Mouse (Mus musculus) MEL (cell line): ENCODE results near the gene A330070K13Rik.

Source experiments
- EP300 ChIP-seq, 2 experiments: IDR thresholded peaks; 2 replicates each; pipeline ENCODE4 v1.6.1; 2011; ENCODE audit warnings: improper control_type of control experiment in 2 of 2, low read length in 2 of 2, low read depth in 1 of 2, mild to moderate bottlenecking in 1 of 2
- GATA1 ChIP-seq: IDR thresholded peaks from 2 replicates; pipeline ENCODE4 v1.6.1; 2011; ENCODE audit warnings: low read depth, low read length, improper control_type of control experiment
- MAX ChIP-seq: IDR thresholded peaks from 2 replicates; pipeline ENCODE4 v1.6.1; 2011; ENCODE audit warnings: low read length, improper control_type of control experiment
- NELFE ChIP-seq: IDR thresholded peaks from 2 replicates; pipeline ENCODE4 v1.6.1; 2011; ENCODE audit warnings: low read depth, low read length, improper control_type of control experiment
- POLR2AphosphoS2 ChIP-seq: IDR thresholded peaks from 2 replicates; pipeline ENCODE4 v1.6.1; 2011; ENCODE audit warnings: low read length, improper control_type of control experiment
- SMC3 ChIP-seq: IDR thresholded peaks from 2 replicates; pipeline ENCODE4 v1.6.1; 2011; ENCODE audit warnings: low read depth, low read length, improper control_type of control experiment
- UBTF ChIP-seq: IDR thresholded peaks from 2 replicates; pipeline ENCODE4 v1.6.1; 2012; ENCODE audit warnings: low read depth, mild to moderate bottlenecking, inconsistent platforms, low read length, improper control_type of control experiment, moderate library complexity, borderline replicate concordance; ENCODE audit not compliant: insufficient read depth
- ZKSCAN1 ChIP-seq: IDR thresholded peaks from 2 replicates; pipeline ENCODE4 v1.6.1; 2012; ENCODE audit warnings: low read depth, mild to moderate bottlenecking, inconsistent platforms, low read length, improper control_type of control experiment, moderate library complexity

DNA sequence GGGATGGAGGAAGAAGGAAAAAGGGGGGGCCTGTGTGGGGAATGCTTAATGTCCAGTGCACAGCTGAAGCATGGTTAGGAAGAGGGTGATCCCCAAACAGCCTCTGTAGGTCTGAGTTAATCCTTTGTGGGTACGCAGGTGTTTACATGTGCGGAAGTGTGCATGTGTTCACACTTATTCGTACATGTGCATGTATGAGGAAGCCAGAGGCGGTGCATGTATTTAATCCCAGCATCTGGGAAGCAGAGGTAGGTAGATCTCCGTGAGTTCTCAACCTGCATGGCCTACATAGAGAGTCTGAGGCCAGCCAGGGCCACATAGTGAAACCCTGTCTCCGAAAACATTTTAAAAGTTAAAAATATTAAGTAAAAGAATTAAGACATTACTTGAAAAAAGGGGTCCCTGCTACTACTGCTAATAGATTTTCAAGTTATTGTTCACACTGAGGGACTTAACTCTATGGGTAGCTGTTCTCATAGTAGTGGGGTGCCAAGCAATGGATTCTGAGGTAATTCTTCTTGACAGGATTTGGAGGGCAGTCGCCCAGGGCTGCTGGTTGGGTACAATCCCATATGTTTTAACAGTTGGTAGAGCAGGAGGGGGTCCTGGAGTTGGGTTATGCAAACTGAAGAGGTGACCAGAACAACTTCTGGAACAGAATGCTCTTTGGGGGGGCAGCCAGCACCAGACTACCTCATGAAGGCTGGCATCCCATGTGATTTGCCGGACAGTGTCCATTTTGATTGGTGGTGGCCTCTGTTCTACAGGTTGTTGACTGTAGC, 15.9 kb upstream of the A330070K13Rik start:
- TF ChIP-seq EP300 (IDR thresholded peaks at IDR 0.05; ENCODE audit: low read depth in 1 of 2, low read length in 2 of 2) (no peak), MAX (no peak), GATA1 (no peak), SMC3 (no peak), ZKSCAN1 (no peak), NELFE (no peak), UBTF (no peak), POLR2AphosphoS2 (no peak)
